Mouse (Mus musculus): Measurements from ENCODE around the gene Kcnk10. TPM values are rescaled to one million over a fixed set of nuclear protein-coding genes. Genes with fewer than 3 reads are reported as not detected.

Kcnk10 gene
- polyA plus RNA-seq, 1 experiment: 0.12 TPM

- whole genome bisulfite sequencing: 95% methylated on average over 1 of the region's 1 CpGs
- Histone ChIP-seq H3K4me3 (ENCODE audit: control insufficient read depth, insufficient read depth, low read length) (no peak overlapping the region), H3K27me3 (ENCODE audit: control insufficient read depth, insufficient read depth, low read length) (no peaks in the 10 kb centered on the region), H3K27ac (ENCODE audit: control insufficient read depth, insufficient read depth, low read length) (no peak overlapping the region), H3K36me3 (ENCODE audit: control insufficient read depth, insufficient read depth, low read length) (no peaks in the 10 kb centered on the region), H3K4me1 (replicated peaks; ENCODE audit: control insufficient read depth, insufficient read depth, low read length) (no peaks in the 10 kb centered on the region)
- DNase-seq: no peak
- no peak for TF ChIP-seq POLR2A (IDR thresholded peaks at IDR 0.05; ENCODE audit: control insufficient read depth, extremely low read depth, insufficient read depth, low read length, poor library complexity)
- TF ChIP-seq CTCF (IDR thresholded peaks at IDR 0.05; ENCODE audit: borderline replicate concordance, control insufficient read depth, extremely low read depth, insufficient read depth, low read length, poor library complexity): no peak
These were observed 171.5 kb downstream of the Kcnk10 start for GRCm38 (mm10) chr12:98406598-98406997.

GRCm38 (mm10) chr12:98406076-98406475 lies 172.0 kb downstream of the Kcnk10 start:
- H3K36me3 ChIP-seq (ENCODE audit: control insufficient read depth, insufficient read depth, low read length): no peaks in the 10 kb centered on the region
- DNase-seq: no peak
- H3K4me3 ChIP-seq (ENCODE audit: control insufficient read depth, insufficient read depth, low read length): no peak overlapping the region
- WGBS: 92% methylated on average over 4 of the region's 4 CpGs
- H3K27me3 ChIP-seq (ENCODE audit: control insufficient read depth, insufficient read depth, low read length): no peaks in the 10 kb centered on the region
- TF ChIP-seq CTCF (IDR thresholded peaks at IDR 0.05; ENCODE audit: borderline replicate concordance, control insufficient read depth, extremely low read depth, insufficient read depth, low read length, poor library complexity): no peak
- TF ChIP-seq POLR2A (IDR thresholded peaks at IDR 0.05; ENCODE audit: control insufficient read depth, extremely low read depth, insufficient read depth, low read length, poor library complexity): no peak
- no peak overlapping the region for H3K27ac ChIP-seq (ENCODE audit: control insufficient read depth, insufficient read depth, low read length)
- no peaks in the 10 kb centered on the region for H3K4me1 ChIP-seq (replicated peaks; ENCODE audit: control insufficient read depth, insufficient read depth, low read length)

- H3K4me1 ChIP-seq (replicated peaks; ENCODE audit: control insufficient read depth, insufficient read depth, low read length): peaks cover 17% of the 10 kb centered on the region
- no peak for DNase-seq
- no peak overlapping the region for H3K4me3 ChIP-seq (ENCODE audit: control insufficient read depth, insufficient read depth, low read length)
- no peaks in the 10 kb centered on the region for H3K36me3 ChIP-seq (ENCODE audit: control insufficient read depth, insufficient read depth, low read length)
- WGBS: 88% methylated on average over 4 of the region's 4 CpGs
- TF ChIP-seq POLR2A (IDR thresholded peaks at IDR 0.05; ENCODE audit: control insufficient read depth, extremely low read depth, insufficient read depth, low read length, poor library complexity): no peak
- TF ChIP-seq CTCF (IDR thresholded peaks at IDR 0.05; ENCODE audit: borderline replicate concordance, control insufficient read depth, extremely low read depth, insufficient read depth, low read length, poor library complexity): no peak
- no peaks in the 10 kb centered on the region for H3K27me3 ChIP-seq (ENCODE audit: control insufficient read depth, insufficient read depth, low read length)
- no peak overlapping the region for H3K27ac ChIP-seq (ENCODE audit: control insufficient read depth, insufficient read depth, low read length)
These were observed 181.5 kb downstream of the Kcnk10 start for GRCm38 (mm10) chr12:98396586-98396985.

- no peak for DNase-seq
- Histone ChIP-seq H3K4me3 (ENCODE audit: control insufficient read depth, insufficient read depth, low read length) (no peak overlapping the region), H3K27ac (ENCODE audit: control insufficient read depth, insufficient read depth, low read length) (no peak overlapping the region), H3K36me3 (ENCODE audit: control insufficient read depth, insufficient read depth, low read length) (no peaks in the 10 kb centered on the region), H3K27me3 (ENCODE audit: control insufficient read depth, insufficient read depth, low read length) (no peaks in the 10 kb centered on the region), H3K4me1 (replicated peaks; ENCODE audit: control insufficient read depth, insufficient read depth, low read length) (peaks cover 31% of the 10 kb centered on the region)
- no peak for TF ChIP-seq CTCF (IDR thresholded peaks at IDR 0.05; ENCODE audit: borderline replicate concordance, control insufficient read depth, extremely low read depth, insufficient read depth, low read length, poor library complexity)
- TF ChIP-seq POLR2A (IDR thresholded peaks at IDR 0.05; ENCODE audit: control insufficient read depth, extremely low read depth, insufficient read depth, low read length, poor library complexity): no peak
- 94% methylated on average over 5 of the region's 5 CpGs for WGBS
These were observed 184.0 kb downstream of the Kcnk10 start for GRCm38 (mm10) chr12:98394115-98394514.

- H3K4me3 ChIP-seq (ENCODE audit: control insufficient read depth, insufficient read depth, low read length): no peak overlapping the region
- no peaks in the 10 kb centered on the region for H3K27me3 ChIP-seq (ENCODE audit: control insufficient read depth, insufficient read depth, low read length)
- TF ChIP-seq CTCF (IDR thresholded peaks at IDR 0.05; ENCODE audit: borderline replicate concordance, control insufficient read depth, extremely low read depth, insufficient read depth, low read length, poor library complexity) (no peak), POLR2A (IDR thresholded peaks at IDR 0.05; ENCODE audit: control insufficient read depth, extremely low read depth, insufficient read depth, low read length, poor library complexity) (no peak)
- H3K4me1 ChIP-seq (replicated peaks; ENCODE audit: control insufficient read depth, insufficient read depth, low read length): peaks cover 31% of the 10 kb centered on the region
- no peak for DNase-seq
- no peaks in the 10 kb centered on the region for H3K36me3 ChIP-seq (ENCODE audit: control insufficient read depth, insufficient read depth, low read length)
- 5% methylated on average over 5 of the region's 5 CpGs for WGBS
- no peak overlapping the region for H3K27ac ChIP-seq (ENCODE audit: control insufficient read depth, insufficient read depth, low read length)
These were observed 186.8 kb downstream of the Kcnk10 start for GRCm38 (mm10) chr12:98391347-98391746.

- no peak for DNase-seq
- no peaks in the 10 kb centered on the region for H3K36me3 ChIP-seq (ENCODE audit: control insufficient read depth, insufficient read depth, low read length)
- 94% methylated on average over 4 of the region's 4 CpGs for WGBS
- H3K27me3 ChIP-seq (ENCODE audit: control insufficient read depth, insufficient read depth, low read length): no peaks in the 10 kb centered on the region
- no peak for TF ChIP-seq CTCF (IDR thresholded peaks at IDR 0.05; ENCODE audit: borderline replicate concordance, control insufficient read depth, extremely low read depth, insufficient read depth, low read length, poor library complexity)
- no peak overlapping the region for H3K27ac ChIP-seq (ENCODE audit: control insufficient read depth, insufficient read depth, low read length)
- H3K4me1 ChIP-seq (replicated peaks; ENCODE audit: control insufficient read depth, insufficient read depth, low read length): peaks cover 31% of the 10 kb centered on the region
- H3K4me3 ChIP-seq (ENCODE audit: control insufficient read depth, insufficient read depth, low read length): no peak overlapping the region
These were observed 188.5 kb downstream of the Kcnk10 start for GRCm38 (mm10) chr12:98389618-98390017.

Other genes starting within 250 kb of the Kcnk10 start
- gene Spata7, start 49.8 kb upstream of the Kcnk10 start, polyA plus RNA-seq (2012; rRNA removed): 1.9 and 2.6 TPM in 2 replicates
- gene Ptpn21, start 159.1 kb upstream of the Kcnk10 start, polyA plus RNA-seq (2012; rRNA removed): 5.6 and 7.9 TPM in 2 replicates
- gene Zc3h14, start 168.7 kb upstream of the Kcnk10 start, polyA plus RNA-seq (2012; rRNA removed): 85.0 and 89.8 TPM in 2 replicates

Data from thymus, adult 2 months (tissue).